Mouse (Mus musculus): Measurements from ENCODE around the gene Hs1bp3.

The Hs1bp3 gene

GRCm38 (mm10) chr12:8362400-8362799, 49.2 kb downstream of the Hs1bp3 start:
- no peak for DNase-seq (ENCODE audit: low spot score)

GRCm38 (mm10) chr12:8364321-8364838, 51.1 kb downstream of the Hs1bp3 start:
- no peak for DNase-seq (ENCODE audit: low spot score)

- no peak for DNase-seq (ENCODE audit: low spot score)
Observed at GRCm38 (mm10) chr12:8365336-8365735, 52.1 kb downstream of the Hs1bp3 start.

- no peak for DNase-seq (ENCODE audit: low spot score)
Observed at GRCm38 (mm10) chr12:8365905-8366576, 52.8 kb downstream of the Hs1bp3 start.

- DNase-seq (ENCODE audit: low spot score) = no peak
Observed at GRCm38 (mm10) chr12:8366688-8367087, 53.5 kb downstream of the Hs1bp3 start.

- DNase-seq (ENCODE audit: low spot score) = no peak
Observed at GRCm38 (mm10) chr12:8371746-8372510, 58.7 kb downstream of the Hs1bp3 start.

GRCm38 (mm10) chr12:8372511-8373180, 59.4 kb downstream of the Hs1bp3 start:
- DNase-seq (ENCODE audit: low spot score) = no peak

- DNase-seq (ENCODE audit: low spot score) = no peak
Observed at GRCm38 (mm10) chr12:8373741-8374140, 60.5 kb downstream of the Hs1bp3 start.

GRCm38 (mm10) chr12:8377169-8377568, 63.9 kb downstream of the Hs1bp3 start:
- no peak for DNase-seq (ENCODE audit: low spot score)

GRCm38 (mm10) chr12:8377955-8378620, 64.9 kb downstream of the Hs1bp3 start:
- no peak for DNase-seq (ENCODE audit: low spot score)

GRCm38 (mm10) chr12:8379795-8380521, 66.7 kb downstream of the Hs1bp3 start:
- no peak for DNase-seq (ENCODE audit: low spot score)

GRCm38 (mm10) chr12:8380944-8381343, 67.7 kb downstream of the Hs1bp3 start:
- no peak for DNase-seq (ENCODE audit: low spot score)

GRCm38 (mm10) chr12:8381940-8382339, 68.7 kb downstream of the Hs1bp3 start:
- DNase-seq (ENCODE audit: low spot score) = no peak

GRCm38 (mm10) chr12:8383822-8384221, 70.6 kb downstream of the Hs1bp3 start:
- DNase-seq (ENCODE audit: low spot score) = no peak

- DNase-seq (ENCODE audit: low spot score) = no peak
Observed at GRCm38 (mm10) chr12:8386451-8387011, 73.3 kb downstream of the Hs1bp3 start.

GRCm38 (mm10) chr12:8387281-8387680, 74.0 kb downstream of the Hs1bp3 start:
- no peak for DNase-seq (ENCODE audit: low spot score)

GRCm38 (mm10) chr12:8388529-8389414, 75.5 kb downstream of the Hs1bp3 start:
- no peak for DNase-seq (ENCODE audit: low spot score)

- DNase-seq (ENCODE audit: low spot score) = no peak
Observed at GRCm38 (mm10) chr12:8393226-8393625, 80.0 kb downstream of the Hs1bp3 start.
